Mouse (Mus musculus) 3134 (cell line): ENCODE measurements at regions not wholly inside any gene's neighbourhood (a gene's known extent, or its start where the extent isn't known, plus 50 kb on each side); places are given as distances from the start of the nearest gene placed in this dataset.
A peak's percentile ranks its signal among the peaks of the same experiment; 100 is the strongest.
"Not testable (repeated sequence)": the region's sequence is repeated elsewhere in the genome, so short reads cannot be mapped to it uniquely, and the experiment has no call there.

Experiments
- DNase-seq: peaks from one replicate; pipeline ENCODE4 v3.0.0-alpha.2; 2011; ENCODE audit warnings: low spot score; ENCODE audit not compliant: insufficient read length; ENCODE audit errors: extremely low read depth

DNA sequence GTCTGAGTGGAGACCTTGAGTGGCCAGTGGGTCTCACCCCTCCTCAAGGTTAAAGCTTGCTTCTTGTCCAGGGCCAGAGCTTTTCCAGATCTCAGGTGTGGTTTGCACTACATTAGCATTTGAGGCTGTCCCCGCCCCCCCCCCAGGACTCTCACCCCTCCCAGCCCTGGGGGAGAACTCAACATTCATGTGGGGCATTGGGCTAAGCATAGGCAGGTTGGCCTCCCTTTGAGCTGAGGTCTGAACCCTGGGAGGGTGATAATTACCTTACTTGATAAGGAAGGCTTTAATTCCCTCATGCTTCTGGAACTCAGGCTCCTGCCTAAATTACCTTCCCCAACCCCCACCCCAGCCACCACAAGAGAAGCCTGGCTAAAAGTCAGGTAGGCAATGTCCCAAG lies 78.9 kb upstream of the Gm21863 start:
- not testable (repeated sequence) for DNase-seq

DNA sequence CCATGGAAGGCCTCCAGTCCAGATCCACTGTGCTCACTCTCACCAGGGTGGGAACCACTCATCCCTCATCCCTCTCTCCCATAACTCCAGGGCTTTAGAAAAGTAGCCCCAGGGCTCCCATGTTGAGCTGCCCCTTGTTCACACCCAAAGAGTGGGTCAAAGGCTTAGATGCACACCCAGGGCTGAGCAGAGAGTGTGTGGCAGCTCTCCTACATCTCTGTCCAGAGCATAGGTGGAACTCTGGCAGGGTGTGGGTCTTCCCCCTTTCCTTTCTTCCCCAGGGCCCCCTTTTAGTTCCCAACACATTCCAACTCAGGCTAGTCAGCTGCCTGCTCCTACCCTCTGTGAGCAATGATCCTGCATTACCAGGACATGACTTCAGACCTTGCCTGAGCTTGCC lies 78.1 kb upstream of the Gm21863 start:
- DNase-seq = no peak

DNA sequence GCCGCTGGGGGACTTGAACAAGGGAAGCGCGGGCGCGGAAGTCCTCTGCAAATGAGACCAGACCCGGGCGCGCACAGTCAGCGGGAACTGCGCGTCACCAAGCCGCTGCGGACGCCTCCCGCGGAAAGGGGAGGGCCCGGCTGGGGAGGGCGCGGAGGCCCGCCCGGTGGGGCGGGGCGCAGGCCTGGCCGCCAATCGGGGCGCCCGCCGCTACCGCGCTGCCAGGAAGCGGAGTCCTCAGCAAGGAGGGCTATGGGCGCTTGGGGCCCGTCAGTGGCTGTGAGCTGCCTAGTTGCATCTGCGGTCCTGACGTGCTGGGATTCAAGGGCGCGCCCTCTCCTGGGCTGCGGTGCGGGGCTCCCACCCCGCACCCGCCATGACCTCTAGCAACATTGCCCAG lies 71.9 kb upstream of the Gm21863 start:
- DNase-seq = peak; percentile 14
